Mouse (Mus musculus) heart, postnatal 14 days (tissue): Measurements from ENCODE around the gene Jaml. TPM values are rescaled to one million over a fixed set of nuclear protein-coding genes. Genes with fewer than 3 reads are reported as not detected.
"Not testable (repeated sequence)": the region's sequence is repeated elsewhere in the genome, so short reads cannot be mapped to it uniquely, and the experiment has no call there.

Experiments
- DNase-seq, 2 experiments: peaks; one replicate each; pipeline ENCODE4 v3.0.0; 2021 to 2022
- intact Hi-C: fragments of 180-260 bp; cut with DNase I; formaldehyde crosslinking; loops from one replicate; pipeline ENCODE4 v1.15.1; 2025
- long read RNA-seq, 2 experiments: library from polyadenylated mRNA; stranded (forward); transcript quantifications; one replicate each; pipeline ENCODE4 v2.0.0; 2021
- total RNA-seq, 2 experiments: library from RNA; stranded (reverse); gene quantifications; 2 replicates each; pipeline ENCODE4 v1.2.3; 2021

The Jaml gene
- under 1 TPM; 0.19 to 0.59 TPM for total RNA-seq
- long read RNA-seq, experiment 1, partial matches to known transcripts: 0 of 1 reads
- long read RNA-seq, experiment 1, other reads (novel, unspliced or antisense): 1 of 1 reads
- long read RNA-seq, experiment 2, partial matches to known transcripts: 0 of 1 reads
- long read RNA-seq, experiment 2, other reads (novel, unspliced or antisense): 0 of 1 reads

DNA sequence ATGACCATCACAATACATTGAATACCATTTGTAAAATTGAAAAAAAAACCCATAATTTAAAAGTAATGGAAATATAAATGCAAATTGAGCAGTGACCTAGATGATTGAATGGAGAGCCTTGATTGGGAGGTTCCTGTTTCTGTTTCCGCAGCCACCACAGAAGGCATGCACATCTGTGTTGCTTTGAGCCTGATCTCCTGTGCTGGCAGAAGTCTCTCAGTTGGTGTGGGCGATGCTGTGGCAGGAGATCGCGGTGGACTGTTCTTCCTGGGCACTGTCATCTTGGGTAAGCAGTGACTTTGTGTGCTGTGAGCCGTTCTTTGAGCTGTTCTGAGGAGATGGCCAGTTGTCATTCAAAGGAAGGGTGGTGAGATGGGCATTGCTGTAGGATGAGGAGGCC is at the start of gene Jaml:
Jaml (plus strand) TSS at position 173 of the 400 bp plus-strand sequence.
- intact Hi-C loops: no loop called here

DNA sequence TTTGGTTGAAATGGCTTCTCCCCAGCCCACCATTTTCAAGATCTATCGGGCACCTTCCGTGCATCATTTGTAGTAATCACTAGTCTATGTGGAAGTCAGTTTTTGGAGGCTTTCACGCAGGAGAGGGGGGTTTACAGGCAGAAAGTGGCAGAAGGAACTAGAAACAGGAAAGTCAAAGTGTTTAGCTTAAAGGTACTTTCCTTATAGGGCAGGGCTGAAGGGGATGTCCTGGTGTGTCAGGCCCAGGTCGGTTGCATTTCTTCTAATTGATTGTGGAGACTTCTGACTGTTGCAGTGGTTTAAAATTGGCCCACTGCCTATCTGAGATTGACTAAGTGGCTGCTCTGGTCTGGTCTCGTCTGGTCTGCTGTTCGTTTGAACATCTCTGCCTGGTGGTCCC is 48.6 kb upstream of the Jaml start:
- no peak for DNase-seq
- intact Hi-C loops: no loop called here

More for the DNA sequence above, at the start of gene Jaml:
- DNase-seq: no peak

DNA sequence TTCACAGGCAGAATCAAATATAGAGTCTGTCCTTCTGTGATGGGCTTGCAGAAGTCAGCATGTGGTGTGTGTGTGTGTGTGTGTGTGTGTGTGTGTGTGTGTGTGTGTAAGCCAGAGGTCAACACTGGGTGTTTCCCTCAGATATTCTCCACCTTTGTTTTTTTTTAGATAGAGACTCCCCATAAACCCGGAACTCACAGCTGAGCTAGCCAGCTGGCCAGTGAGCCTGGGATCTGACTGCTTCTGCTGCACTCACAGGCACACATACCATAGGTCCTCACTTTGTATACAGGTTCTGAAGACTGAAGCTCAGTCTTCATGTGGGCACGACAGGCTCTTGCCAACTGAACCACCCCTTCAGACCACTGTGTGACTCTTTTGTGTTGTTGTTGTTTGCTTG is 46.7 kb upstream of the Jaml start:
- intact Hi-C loops: no loop called here
- DNase-seq: no peak

DNA sequence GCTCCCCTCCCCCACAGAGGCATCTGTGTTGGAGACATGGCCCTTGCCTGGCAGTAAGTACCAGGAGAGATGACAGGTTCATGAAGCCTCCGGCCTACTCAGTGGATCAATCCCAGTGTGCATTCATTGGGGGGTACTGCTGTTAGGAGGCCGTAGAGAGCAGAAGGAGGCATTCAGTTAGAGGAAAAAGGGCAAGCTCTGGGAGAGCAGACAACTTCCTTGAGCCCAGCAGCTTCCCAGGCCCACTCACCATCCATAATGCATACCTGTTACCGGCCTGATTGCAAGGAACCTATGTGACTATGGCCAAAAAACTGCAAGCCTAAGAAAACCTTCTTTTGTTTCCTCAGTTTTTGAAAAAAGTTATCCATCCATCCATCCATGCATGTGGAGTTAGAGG is 44.5 kb upstream of the Jaml start:
- intact Hi-C loops: no loop called here
- DNase-seq: no peak

DNA sequence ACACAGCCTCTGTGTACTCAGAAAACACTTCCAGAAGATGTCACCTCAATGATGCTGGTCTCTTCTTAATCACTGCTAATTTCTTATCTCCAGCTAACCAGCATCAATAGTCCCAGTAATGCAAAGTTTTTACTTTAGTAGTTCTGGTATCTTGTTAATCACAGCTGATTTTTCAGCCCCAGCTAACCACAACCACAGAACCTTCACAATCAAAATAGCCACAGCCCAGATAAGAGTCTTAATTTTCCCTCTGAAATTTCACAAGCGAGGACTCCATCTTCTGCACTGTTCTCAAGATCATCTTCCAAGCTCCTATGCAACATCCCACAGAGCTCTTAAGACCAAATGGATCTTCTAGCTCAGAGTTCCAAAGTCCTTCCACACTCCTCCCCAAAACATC is 41.2 kb upstream of the Jaml start:
- intact Hi-C loops, DNase-seq: not testable (repeated sequence)

DNA sequence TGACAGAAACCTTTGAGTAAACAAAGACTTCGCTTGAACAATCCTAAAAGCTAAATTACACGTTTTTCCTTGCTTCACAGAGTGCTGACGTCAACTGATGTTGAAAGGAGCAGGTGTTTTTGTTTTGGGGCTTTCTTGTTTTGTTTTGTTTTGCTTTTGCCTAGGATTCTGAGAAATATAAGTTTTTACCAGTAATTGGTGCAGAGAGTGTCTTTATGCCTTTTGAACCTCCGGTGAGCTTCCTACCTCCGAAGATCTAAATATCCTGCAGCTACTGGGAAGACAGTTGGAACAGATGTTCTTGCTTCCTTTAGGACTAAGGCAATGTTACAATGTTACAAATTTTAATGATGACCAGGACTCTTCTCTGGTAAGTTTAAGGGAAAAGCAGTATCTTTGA is 39.5 kb upstream of the Jaml start, which contains the start of gene Mpzl2:
Mpzl2 (plus strand) TSS at position 301 of the 400 bp plus-strand sequence.
- intact Hi-C loops: no loop called here
- DNase-seq: no peak

DNA sequence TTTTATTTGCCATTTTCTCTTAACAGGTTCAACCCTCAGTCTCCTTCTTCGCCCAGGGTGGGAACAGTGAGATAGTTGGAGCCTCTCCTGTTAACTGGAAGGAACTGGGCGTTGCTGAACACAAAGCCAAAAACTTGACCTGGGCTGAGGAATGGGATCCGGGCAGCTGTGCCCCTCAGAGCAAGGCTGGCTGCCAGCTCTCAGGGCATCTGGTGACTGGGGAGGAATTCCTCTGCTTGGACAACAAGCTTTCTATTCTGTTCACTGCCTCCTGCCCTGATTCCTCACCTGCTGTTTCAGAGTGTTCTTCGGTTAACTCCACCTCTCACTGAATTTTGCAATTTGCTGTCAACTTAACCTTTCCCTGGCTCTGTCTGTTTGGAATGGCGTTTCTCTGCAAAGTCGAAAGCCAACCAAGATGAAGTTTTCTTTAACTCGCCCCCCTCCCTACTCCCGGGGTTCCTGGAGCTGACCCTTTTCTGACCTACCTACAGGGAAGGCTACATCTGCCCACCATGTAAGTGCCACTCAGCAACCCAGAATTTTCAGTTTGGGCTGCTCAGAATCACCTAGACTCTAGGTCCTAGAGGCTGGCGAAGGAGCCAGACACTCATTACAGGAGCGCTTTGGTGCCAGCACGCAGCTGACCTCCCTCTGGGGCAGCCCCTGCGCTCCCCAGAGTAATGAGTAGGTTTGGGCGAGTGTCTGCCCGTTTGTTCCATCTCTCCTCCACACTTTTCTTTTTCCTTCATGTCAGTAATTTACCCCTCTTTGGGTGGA is 38.7 kb upstream of the Jaml start:
- intact Hi-C loops: no loop called here
- DNase-seq: no peak

DNA sequence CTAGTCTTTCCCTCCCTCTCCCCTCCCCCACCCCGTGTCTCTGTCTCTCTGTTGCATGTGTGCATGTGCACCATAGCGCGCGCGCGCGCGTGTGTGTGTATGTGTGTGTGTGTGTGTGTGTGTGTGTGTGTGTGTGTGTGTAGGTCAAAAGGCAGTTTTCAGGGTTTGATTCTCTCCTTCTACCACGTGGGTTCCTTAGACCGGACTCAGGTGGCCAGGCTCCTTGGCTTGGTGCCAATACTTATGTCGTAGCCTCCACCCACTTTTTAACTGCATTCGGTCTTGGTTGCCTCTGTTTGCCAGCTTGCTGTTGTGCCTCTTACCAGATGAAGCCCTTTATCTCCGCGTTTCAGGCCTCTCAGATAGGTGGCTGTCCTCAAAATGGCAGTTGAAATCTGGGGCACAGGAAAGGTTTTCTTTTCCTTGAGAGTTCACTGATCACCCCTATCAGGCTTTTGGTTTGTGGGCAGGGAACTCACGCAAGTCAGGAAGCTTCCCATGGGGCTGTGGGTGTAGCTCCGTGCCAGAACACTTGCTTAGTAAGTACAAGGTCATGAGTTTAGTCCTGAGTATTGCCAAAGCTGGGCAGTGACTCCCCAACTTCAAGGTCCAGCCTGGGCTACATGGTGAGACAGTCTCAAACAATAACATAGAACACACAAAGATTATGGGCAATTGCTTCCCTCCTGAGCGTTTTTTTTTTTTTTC is 37.7 kb upstream of the Jaml start:
- intact Hi-C loops: no loop called here
- no peak for DNase-seq

DNA sequence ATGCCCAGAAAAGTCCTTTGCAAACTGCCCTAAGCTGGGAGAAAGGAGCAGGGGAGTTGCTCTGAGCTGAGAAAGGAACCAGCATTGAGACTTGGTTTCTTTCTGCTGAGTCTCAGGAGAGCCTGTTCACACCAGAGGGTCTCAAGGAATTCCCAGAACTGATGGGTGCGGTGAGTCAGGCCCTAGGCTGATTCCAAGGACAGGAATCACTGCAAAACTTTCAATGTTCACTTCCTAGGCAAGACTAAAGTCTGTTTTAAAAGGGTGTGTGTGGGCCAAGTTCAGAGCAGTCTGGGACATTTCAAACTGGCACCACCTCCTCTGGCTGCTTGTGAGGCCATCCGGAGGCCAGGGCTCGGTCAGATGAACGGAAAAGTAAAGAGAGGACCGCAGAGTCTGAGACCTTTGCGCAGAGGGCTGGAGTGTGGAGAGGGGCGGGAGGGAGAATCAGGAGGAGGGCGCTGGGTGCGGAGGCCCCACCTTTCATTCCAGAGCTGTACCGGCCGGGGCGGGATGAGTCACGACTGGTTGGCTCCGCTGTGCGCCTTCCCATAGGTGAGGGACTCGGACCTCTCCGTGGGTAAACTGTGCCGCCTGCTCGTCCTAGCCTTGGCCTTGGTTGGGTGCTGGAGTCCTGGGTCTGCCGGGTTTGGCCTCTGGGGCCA is 36.8 kb upstream of the Jaml start:
- DNase-seq: peak in 1 of 2 experiments; percentile 13
- intact Hi-C loops: no loop called here

DNA sequence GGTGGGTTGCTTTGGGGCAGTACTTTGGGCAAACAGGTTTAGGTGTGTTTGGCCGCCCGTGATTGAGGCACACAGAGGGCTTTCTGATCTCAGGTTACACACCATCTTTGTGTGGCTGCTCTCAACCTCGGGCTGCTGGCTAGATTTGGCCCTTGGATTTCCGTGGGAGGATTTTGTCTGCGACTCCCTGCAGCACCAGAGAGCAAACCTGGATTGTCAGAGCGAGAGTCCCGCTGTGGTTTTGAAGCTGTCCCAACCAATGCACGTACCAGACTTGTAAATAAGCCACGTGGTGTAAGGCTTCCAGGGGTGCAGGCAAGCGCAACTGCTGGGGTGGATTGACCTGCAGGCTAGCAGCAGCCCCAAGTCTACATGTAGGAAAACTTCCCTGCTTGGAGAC is 36.0 kb upstream of the Jaml start:
- intact Hi-C loops: no loop called here
- DNase-seq: no peak

DNA sequence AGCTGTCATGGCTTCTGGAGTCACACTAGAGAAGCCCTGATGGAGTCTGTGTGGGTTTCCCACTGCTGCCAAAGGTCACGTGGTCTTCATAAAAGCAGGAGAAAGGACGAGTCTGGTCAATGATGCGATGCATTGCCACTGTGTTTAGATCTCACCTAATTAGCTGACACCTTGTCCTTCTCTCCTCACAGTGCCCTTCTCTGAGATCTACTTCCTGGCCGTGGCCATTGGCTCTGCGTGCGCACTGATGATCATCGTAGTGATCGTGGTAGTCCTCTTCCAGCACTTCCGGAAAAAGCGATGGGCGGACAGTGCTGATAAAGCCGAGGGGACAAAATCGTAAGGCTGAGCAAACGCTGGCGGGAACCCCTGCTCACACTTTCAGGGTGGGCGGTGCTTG is 32.0 kb upstream of the Jaml start:
- no peak for DNase-seq
- intact Hi-C loops: no loop called here

DNA sequence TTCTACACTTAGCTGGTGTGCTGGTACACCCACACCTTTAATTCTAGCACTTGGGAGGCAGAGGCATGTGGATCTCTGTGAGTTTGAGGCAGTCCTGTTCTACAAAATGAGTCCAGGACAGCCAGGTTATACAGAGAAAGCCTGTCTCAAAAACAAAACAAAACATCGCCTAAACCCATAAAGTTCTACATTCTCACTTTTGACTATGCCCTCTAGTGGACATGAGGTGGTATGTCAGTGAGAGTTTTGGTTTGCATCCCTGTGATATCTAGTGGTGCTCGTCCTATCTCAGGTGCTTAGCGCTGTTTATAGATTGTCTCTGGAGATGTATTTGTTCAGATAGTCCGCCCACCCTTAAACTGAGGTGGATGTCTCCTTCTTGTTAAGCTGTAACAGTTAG is 30.5 kb upstream of the Jaml start:
- DNase-seq: peak in 1 of 2 experiments; percentile 15
- intact Hi-C loops: loop anchor here (2.0 kb wide), 1 partner anchor 20 kb away; no protein-coding TSS in a partner anchor

DNA sequence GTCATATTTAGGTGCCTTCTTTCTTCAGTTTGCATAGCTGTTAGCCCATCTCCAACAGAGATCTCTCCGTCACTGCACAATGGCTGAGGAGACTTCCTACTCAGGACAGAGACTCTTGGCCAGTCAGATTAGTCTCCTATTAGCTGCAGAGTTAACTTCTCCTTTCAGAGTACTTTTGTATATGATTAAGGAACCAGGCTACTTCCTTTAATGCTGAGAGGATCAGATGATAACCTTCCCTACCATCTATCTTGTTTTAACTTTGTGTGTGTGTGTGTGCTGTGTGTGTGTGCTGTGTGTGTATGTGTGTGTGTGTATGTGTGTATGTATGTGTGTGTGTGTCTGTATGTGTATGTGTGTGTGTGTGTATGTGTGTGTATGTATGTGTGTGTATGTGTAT is 29.3 kb upstream of the Jaml start:
- intact Hi-C loops: loop anchor here (2.0 kb wide), 1 partner anchor 21 kb away; no protein-coding TSS in a partner anchor
- no peak for DNase-seq

DNA sequence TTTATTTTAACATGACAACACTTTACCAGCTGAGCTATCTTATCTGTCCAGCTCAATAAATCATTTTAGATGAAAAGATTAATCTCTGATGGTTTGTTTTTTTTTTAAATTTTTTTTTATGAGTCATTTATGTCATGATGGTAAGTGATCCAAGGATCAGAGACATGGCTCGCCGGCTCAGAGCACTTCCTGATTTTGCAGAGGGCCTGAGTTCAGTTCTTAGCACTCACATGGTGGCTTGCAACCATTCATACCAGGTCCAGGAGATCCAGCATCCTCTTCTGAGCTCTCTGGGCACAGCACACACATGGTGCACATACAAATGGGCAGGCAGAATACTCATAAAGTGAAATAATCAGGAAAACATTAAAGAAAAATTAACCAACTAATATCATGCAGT is 28.7 kb upstream of the Jaml start:
- intact Hi-C loops: no loop called here
- DNase-seq: no peak

DNA sequence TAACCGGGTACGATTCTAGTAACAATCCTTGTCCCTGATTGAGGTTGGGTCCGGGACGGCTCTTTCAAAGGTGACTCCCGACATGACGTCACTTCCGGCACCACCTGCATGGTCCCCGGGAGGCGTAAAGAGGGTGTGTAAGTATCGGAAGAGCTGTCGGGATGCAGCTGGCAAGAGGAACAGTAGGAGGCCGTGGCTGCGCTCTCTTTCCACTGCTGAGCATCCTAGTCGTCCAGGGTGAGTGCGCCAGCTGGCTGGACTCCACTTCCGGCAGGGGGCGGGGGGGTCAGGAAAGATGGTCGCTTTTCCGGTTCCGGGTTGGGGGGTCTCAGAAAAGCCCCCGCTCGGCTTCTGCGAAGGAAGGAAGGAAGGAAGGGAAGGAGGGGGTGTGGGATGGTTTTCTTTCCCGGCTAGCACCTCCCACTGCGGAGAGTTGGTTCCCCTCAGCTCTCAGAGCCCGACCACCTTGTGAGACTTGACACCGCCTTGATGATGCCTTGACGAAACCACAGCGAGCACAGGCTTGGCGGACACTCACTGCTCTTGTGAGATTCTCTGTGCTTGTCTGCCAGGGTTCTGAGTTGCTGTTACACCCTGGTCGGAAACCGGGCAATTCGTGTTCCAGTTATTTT is 23.8 kb upstream of the Jaml start, which contains the start of gene Mpzl3:
Mpzl3 (plus strand) TSS at position 105 of the 632 bp plus-strand sequence.
- intact Hi-C loops: no loop called here
- peak; percentile 65 to 83 for DNase-seq

DNA sequence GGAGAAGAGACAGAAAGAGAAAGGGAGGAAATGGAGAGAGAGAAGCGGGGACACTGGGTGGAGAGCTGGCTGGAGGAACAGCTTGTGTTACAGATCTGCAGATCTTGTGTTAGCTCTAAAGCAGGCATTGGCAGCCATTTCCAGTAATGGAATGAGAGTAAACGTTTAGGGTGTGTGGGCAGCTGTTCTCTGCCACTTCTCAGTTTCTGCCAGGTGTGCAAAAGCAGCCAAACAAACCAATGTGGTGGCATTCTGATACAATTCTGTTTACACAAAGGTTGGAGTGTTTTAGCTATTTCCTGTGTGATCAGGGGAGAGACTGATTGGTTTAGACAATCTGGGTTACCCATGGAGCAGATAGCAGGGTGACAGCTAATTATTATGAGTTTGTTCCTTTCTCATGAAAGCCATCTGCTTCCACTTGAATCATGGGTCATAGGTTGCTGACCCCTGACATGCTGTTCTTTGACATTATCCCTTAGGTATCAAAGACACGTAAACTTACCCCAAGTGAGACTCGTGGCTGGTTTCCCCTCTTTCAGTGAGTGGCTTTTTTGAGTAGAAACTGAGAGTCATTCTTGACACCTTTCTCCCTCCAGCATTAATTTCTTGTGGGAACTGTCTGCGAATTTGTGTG is 20.6 kb upstream of the Jaml start:
- DNase-seq: no peak
- intact Hi-C loops: no loop called here

DNA sequence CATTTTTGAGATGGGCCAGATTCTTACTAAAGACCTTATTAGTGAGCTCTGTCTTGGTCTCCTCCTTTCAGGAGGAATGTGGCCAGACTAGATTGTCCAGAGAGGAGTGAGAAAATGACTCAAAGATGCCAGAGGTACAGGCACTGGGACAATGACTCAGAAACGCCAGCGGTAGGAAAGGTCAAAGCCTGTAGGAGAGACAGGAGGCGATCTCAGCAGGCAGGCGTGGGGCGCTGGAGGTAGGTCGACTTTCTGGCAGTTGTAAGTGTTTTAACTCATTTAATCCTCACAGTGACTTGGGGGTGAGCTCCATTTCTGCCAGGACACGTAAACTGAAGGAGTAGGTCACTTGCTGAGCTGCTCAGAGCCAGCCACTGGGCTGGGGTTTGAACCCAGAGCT is 18.8 kb upstream of the Jaml start:
- intact Hi-C loops: no loop called here
- no peak for DNase-seq

DNA sequence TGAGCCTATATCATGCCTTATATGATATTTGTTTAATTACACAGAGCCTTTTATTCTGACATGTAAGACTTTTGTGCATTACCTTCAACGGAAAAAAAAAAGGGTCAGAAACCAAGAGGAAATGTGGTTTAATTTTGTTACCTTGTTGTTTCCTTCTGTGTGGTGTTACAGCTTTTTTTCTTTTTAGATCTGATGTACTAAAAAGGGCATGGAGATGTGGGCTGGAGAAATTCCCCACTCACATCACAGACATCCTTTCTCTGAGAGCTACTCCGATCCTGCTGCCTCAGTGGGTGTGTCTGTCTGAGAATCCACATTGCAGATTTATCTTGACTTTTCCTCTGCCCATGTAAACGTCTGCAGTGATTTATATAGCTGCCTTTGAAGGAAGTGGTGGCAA is 16.3 kb upstream of the Jaml start:
- no peak for DNase-seq
- intact Hi-C loops: no loop called here

DNA sequence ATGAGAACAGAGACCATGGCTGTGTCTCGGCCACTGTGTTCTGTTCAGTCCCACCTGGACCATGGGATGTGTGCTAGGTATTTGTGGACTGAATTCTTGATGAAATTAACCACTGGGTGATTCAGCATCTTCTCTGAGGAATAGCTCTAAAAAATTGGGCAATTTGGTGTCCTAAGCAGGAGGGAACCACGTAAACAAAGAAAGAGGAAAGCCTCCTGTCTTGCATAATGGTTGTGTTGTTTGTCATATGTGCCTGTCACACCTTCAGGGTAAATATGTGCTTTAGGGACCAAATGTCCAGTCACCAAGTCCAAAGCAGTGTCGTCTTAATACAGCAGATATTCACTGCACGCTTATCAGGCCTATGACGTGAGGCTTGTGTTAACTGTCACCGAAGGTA is 14.6 kb upstream of the Jaml start:
- DNase-seq: no peak
- intact Hi-C loops: no loop called here

DNA sequence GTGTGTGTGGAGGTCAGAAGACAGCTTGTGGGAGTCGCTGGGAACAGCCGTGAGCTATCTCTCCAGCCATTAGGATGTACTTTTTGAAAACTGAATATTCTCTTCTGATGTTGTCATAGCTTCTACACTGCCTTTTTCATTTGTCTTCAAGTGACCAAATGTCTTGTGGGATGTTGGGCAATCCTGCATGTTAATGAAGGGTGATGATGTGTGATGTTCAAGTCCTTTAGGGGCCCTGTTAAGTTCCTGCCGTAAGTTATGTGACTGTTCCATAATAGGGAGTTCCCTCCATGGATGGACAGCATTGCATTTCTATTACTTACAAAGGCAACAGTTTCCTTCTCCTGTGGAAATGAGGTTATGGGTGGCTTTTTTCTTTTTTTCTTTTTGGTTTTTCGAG is 12.2 kb upstream of the Jaml start:
- DNase-seq: no peak
- intact Hi-C loops: no loop called here
